Mouse (Mus musculus): ENCODE data around the gene M1ap. TPM values are rescaled to one million over a fixed set of nuclear protein-coding genes. Genes with fewer than 3 reads are reported as not detected.

M1ap gene
- total and polyA plus RNA-seq, 3 experiments: 2.4 to 6.4 (median 3.9) TPM

- Histone ChIP-seq H3K4me2 (ENCODE audit: insufficient read depth, low read depth, poor library complexity, severe bottlenecking) (peak overlapping the region; percentile 12; the same call in 1 of the 2 replicates), H3K27ac (ENCODE audit: insufficient read depth, low read depth) (peak overlapping the region; percentile 91), H3K4me1 (ENCODE audit: control insufficient read depth in 1 of 2, insufficient read depth in 2 of 2) (peaks cover 21 to 35% of the 10 kb centered on the region in 2 experiments), H3K27me3 (replicated peaks) (no peaks in the 10 kb centered on the region), H3K9me3 (replicated peaks; ENCODE audit: low read length) (peaks cover 5% of the 10 kb centered on the region), H3K36me3 (replicated peaks in 1 of 2; ENCODE audit: control insufficient read depth in 1 of 2, insufficient read depth in 1 of 2, low read length in 1 of 2) (no peaks in the 10 kb centered on the region), H3K79me2 (replicated peaks; ENCODE audit: control insufficient read depth, extremely low read depth, insufficient read depth, poor library complexity, severe bottlenecking) (no peaks in the 10 kb centered on the region), H3K9ac (ENCODE audit: insufficient read depth, low read depth) (peak overlapping the region; percentile 63), H3K4me3 (replicated peaks in 1 of 3; ENCODE audit: low read depth in 2 of 3, low read length in 2 of 3, poor library complexity in 1 of 3) (peak overlapping the region in 1 of 3 experiments; percentile 36)
- dilution Hi-C loops (cut with MboI; ENCODE audit: extremely low pct_ligation_motif_present, extremely low pct_unique_long_range_greater_than_20kb, low sequenced_read_pairs) (no loop called here), in situ Hi-C loops (cut with MboI; ENCODE audit: low pct_ligation_motif_present, low pct_unique_long_range_greater_than_20kb, low sequenced_read_pairs) (loop anchor here (5.0 to 25.0 kb wide), 2 partner anchors 105 to 290 kb away; partner anchors contain the start of genes Ccdc142 and Gm42688)
- DNase-seq (ENCODE audit: extremely low read depth): peak; percentile 98
- TF ChIP-seq RAD21 (IDR thresholded peaks at IDR 0.05; ENCODE audit: low read depth, low read length) (peak; percentile 87), E2F4 (IDR thresholded peaks at IDR 0.05; ENCODE audit: insufficient replicate concordance, low read depth, low read length) (0 out of 2 replicates have a peak, but pooled peaks have one; percentile 47), PAX5 (IDR thresholded peaks at IDR 0.05; ENCODE audit: low read length) (no peak), TBP (conservative IDR thresholded peaks at IDR 0.05; ENCODE audit: low read depth, low read length) (0 out of 2 replicates have a peak, but pooled peaks have one; percentile 43), MEF2A (IDR thresholded peaks at IDR 0.05; ENCODE audit: borderline replicate concordance, low read depth, low read length) (peak; percentile 66), JUN (IDR thresholded peaks at IDR 0.05; ENCODE audit: insufficient read depth, low read depth, low read length) (no peak), MAFK (IDR thresholded peaks at IDR 0.05; ENCODE audit: insufficient replicate concordance, low read length) (peak; percentile 60; the same call in 1 of the 2 replicates), CHD2 (IDR thresholded peaks at IDR 0.05; ENCODE audit: low read length) (no peak), SMC3 (IDR thresholded peaks at IDR 0.05; ENCODE audit: low read depth, low read length) (peak; percentile 88), BHLHE40 (IDR thresholded peaks at IDR 0.05; ENCODE audit: low read depth, low read length) (peak; percentile 62), JUND (conservative IDR thresholded peaks at IDR 0.05; ENCODE audit: low read depth, low read length) (peak; percentile 63), UBTF (IDR thresholded peaks at IDR 0.05; ENCODE audit: low read depth, low read length) (no peak), CHD1 (IDR thresholded peaks at IDR 0.05; ENCODE audit: low read depth, low read length) (no peak), ZKSCAN1 (IDR thresholded peaks at IDR 0.05; ENCODE audit: borderline replicate concordance, low read depth, low read length) (no peak), RCOR1 (conservative IDR thresholded peaks at IDR 0.05; ENCODE audit: low read depth, low read length) (0 out of 2 replicates have a peak, but pooled peaks have one; percentile 57), CTCF (conservative IDR thresholded peaks at IDR 0.05 in 1 of 2, IDR thresholded peaks at IDR 0.05 in 1 of 2; ENCODE audit: low read depth in 2 of 2, low read length in 2 of 2) (peak; percentile 82 to 93), NELFE (IDR thresholded peaks at IDR 0.05; ENCODE audit: low read depth, low read length) (peak; percentile 43), MXI1 (IDR thresholded peaks at IDR 0.05; ENCODE audit: low read depth, low read length) (peak; percentile 98), EP300 (IDR thresholded peaks at IDR 0.05; ENCODE audit: low read length) (no peak), MAZ (IDR thresholded peaks at IDR 0.05; ENCODE audit: low read depth, low read length) (peak; percentile 77; the same call in 1 of the 2 replicates), MAX (IDR thresholded peaks at IDR 0.05; ENCODE audit: low read length) (peak; percentile 99), MYC (IDR thresholded peaks at IDR 0.05; ENCODE audit: low read depth, low read length) (peak; percentile 99), NRF1 (IDR thresholded peaks at IDR 0.05; ENCODE audit: low read depth, low read length) (peak; percentile 51; the same call in 1 of the 2 replicates), SIN3A (IDR thresholded peaks at IDR 0.05; ENCODE audit: low read length) (peak; percentile 98), USF1 (IDR thresholded peaks at IDR 0.05; ENCODE audit: low read depth, low read length) (peak; percentile 57), TCF12 (IDR thresholded peaks at IDR 0.05; ENCODE audit: low read depth, low read length) (peak; percentile 56), POLR2A (IDR thresholded peaks at IDR 0.05; ENCODE audit: low read depth, low read length) (peak; percentile 60), IRF4 (IDR thresholded peaks at IDR 0.05; ENCODE audit: low read depth, low read length) (peak; percentile 60; the same call in 1 of the 2 replicates), ETS1 (conservative IDR thresholded peaks at IDR 0.05; ENCODE audit: low read depth, low read length) (no peak; the same call in 1 of the 2 replicates), ELF1 (IDR thresholded peaks at IDR 0.05; ENCODE audit: low read depth, low read length) (peak; percentile 39; the same call in 1 of the 2 replicates), HCFC1 (IDR thresholded peaks at IDR 0.05; ENCODE audit: low read depth, low read length) (peak; percentile 62), ZMIZ1 (IDR thresholded peaks at IDR 0.05; ENCODE audit: low read depth, low read length) (0 out of 2 replicates have a peak, but pooled peaks have one; percentile 21), ZC3H11A (IDR thresholded peaks at IDR 0.05; ENCODE audit: low read depth, low read length) (peak; percentile 59), USF2 (conservative IDR thresholded peaks at IDR 0.05; ENCODE audit: low read depth, low read length) (0 out of 2 replicates have a peak, but pooled peaks have one; percentile 12), GABPA (IDR thresholded peaks at IDR 0.05; ENCODE audit: insufficient replicate concordance, low read depth, low read length) (no peak), ZNF384 (IDR thresholded peaks at IDR 0.05; ENCODE audit: low read depth, low read length) (peak; percentile 89), POLR2AphosphoS2 (IDR thresholded peaks at IDR 0.05; ENCODE audit: low read depth, low read length) (no peak), KAT2A (IDR thresholded peaks at IDR 0.05; ENCODE audit: insufficient replicate concordance, low read length) (0 out of 2 replicates have a peak, but pooled peaks have one; percentile 18)
Measured at GRCm38 (mm10) chr6:82996740-82997315, 50.1 kb downstream of the M1ap start.

Data from CH12.LX (cell line).